Mouse (Mus musculus) urinary bladder, postnatal 36 days (tissue): ENCODE results near the gene Snx27.
A peak's percentile ranks its signal among the peaks of the same experiment; 100 is the strongest.

Experiments
- DNase-seq, 2 experiments: peaks; one replicate each; pipeline ENCODE4 v3.0.0; 2022; ENCODE audit warnings: low spot score in 2 of 2, mixed read lengths in 1 of 2

The Snx27 gene

DNA sequence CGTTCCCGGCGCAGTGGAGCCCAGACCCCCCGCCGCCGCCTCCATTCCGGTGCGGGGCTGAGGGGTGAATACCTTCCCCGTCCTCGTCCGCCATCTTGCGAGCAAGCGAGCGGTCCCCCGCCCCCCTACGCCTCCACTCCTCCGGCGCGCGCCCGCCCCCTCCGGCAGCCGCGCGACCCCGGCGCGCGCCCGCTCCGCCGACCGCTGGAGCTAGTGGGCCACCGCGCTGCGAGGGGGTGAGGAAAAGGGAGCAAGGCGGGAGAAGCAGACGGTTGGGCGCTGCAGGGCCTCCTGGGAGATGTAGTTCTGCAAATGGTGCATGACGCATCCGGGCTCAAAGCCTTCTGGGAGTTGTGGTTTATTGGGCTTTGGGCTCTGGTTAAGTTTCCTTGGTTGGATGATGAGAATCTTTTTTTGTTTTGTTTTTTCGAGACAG lies at the start of gene Snx27:
TSS of gene Snx27 (minus strand) at position 261 of the 436 bp plus-strand sequence.
- peak; percentile 84 to 88 for DNase-seq

- DNase-seq: no peak
Measured at GRCm38 (mm10) chr3:94629876-94630275, 47.4 kb upstream of the Snx27 start.

- no peak for DNase-seq
Measured at GRCm38 (mm10) chr3:94628712-94629111, 46.2 kb upstream of the Snx27 start.

DNA sequence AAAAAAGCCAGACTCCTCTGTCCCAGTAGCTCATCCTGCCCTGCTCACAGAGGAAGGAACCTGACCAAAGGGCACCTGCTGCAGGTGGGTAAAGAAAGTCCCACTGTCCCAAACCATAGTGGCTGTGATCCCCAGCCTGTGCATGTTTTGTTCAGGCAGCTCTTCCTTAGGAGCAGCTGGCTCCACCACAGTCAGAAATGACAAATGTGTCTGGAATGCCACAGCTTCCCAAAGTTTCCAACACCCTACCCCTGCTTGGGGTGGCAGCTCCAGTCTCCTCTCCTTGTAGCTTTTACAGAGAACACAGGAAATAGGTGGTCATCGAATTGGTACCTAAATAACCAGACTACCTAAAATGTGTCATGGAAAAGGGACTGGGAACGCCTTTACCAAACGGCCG lies 41.8 kb upstream of the Snx27 start:
- DNase-seq: no peak

GRCm38 (mm10) chr3:94622550-94622949 lies 40.0 kb upstream of the Snx27 start:
- DNase-seq: no peak

- DNase-seq: peak in 1 of 2 experiments; percentile 14
Measured at GRCm38 (mm10) chr3:94621740-94622507, 39.4 kb upstream of the Snx27 start.

GRCm38 (mm10) chr3:94616717-94617116 lies 34.2 kb upstream of the Snx27 start:
- peak in 1 of 2 experiments; percentile 7 for DNase-seq

DNA sequence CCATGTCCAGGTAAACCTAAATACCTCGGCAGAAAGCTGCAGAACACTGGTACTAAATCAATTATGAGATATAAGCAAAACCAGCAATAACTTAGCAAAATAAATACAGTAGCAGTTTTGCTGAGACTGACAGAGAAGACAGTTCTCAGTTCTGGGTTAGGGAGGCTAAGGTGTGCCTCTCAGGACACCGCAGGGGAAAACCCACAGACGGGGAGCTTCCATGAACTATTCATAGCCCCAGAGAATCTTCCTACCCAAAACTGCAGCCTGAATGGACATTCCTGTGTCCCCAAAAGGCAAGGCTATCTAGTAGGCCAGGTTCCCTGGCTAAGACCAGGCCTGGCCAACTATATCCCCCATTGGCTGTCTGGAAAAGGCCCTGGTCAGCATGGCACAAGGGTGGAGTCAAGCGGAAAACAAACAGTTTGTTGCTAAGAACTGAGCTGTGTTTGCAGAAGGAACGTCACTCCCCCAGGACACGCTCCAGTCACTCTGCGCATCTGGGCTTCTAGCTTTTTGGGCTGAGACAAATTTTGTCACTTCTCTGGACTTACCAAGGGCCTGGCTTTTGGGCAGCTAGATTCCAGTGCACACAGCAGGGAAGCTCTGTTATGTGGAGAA lies 30.9 kb upstream of the Snx27 start:
- peak in 1 of 2 experiments; percentile 9 for DNase-seq

GRCm38 (mm10) chr3:94612274-94612673 lies 29.8 kb upstream of the Snx27 start:
- DNase-seq: no peak

GRCm38 (mm10) chr3:94611834-94612233 lies 29.3 kb upstream of the Snx27 start:
- no peak for DNase-seq

- peak in 1 of 2 experiments; percentile 16 for DNase-seq
Measured at GRCm38 (mm10) chr3:94611343-94611742, 28.8 kb upstream of the Snx27 start.

GRCm38 (mm10) chr3:94610581-94610980 lies 28.1 kb upstream of the Snx27 start:
- no peak for DNase-seq

- no peak for DNase-seq
Measured at GRCm38 (mm10) chr3:94609621-94610020, 27.1 kb upstream of the Snx27 start.

- peak in 1 of 2 experiments; percentile 33 for DNase-seq
Measured at GRCm38 (mm10) chr3:94601959-94602358, 19.4 kb upstream of the Snx27 start.

- DNase-seq: no peak
Measured at GRCm38 (mm10) chr3:94597224-94597779, 14.8 kb upstream of the Snx27 start.

DNA sequence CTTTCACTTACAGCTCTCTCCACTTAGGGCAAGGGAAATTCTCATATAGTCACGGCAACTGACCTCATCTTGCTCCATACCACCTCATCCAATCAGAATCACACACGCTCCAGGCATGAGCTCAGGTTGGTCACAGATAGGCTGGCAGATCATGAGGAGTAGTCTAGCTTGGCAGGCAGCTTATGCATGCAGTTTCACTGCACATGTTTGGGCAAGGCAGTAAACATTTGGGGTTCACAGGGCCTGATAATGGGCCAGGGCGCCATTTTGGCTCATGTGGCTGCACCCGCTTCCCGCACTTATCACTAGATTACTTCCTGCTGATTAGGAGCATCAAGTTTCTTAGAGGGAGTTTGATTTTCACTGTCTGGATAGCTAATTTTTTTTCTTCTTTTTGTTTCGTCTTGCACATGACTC lies 13.4 kb upstream of the Snx27 start:
- no peak for DNase-seq

- DNase-seq: no peak
Measured at GRCm38 (mm10) chr3:94591066-94591465, 8.6 kb upstream of the Snx27 start.

DNA sequence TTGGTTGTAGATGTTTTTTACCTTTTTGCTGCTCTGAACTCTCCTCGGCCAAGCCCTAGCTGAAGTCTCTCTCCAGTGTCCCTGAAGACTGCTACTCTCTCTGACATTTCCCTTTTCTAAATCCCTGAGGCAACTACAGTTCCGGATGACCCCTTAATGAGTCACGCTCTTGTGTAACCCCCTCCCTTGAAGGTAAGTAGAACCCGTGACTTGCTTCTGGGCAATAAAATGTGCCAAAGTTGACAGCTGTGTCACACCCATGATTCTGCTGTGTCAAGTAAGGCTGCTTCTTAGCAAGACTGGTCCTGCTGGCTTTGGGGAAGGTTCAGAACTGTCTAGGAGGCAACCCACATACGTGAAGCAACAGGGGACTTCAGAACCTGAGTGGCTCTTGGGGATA lies 5.4 kb upstream of the Snx27 start:
- peak in 1 of 2 experiments; percentile 50 for DNase-seq

DNA sequence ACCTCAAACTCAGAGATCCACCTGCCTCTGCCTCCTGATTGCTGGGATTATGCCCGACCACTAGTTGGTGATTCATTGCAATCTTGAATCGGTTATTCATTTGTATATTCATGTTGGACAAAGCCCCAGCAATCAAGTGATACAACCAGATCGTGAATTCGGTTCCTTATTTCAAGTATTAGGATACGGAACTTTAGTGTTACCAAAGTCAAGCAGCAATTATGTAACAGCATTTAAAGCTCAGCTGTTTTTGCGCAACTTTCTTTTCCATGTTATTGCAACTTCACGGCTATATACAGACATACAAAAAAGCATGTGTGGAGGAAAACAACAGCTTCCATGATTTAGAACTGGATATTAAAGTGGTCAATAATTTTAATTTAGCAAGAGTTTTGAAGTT lies 428 bp upstream of the Snx27 start:
- no peak for DNase-seq

DNA sequence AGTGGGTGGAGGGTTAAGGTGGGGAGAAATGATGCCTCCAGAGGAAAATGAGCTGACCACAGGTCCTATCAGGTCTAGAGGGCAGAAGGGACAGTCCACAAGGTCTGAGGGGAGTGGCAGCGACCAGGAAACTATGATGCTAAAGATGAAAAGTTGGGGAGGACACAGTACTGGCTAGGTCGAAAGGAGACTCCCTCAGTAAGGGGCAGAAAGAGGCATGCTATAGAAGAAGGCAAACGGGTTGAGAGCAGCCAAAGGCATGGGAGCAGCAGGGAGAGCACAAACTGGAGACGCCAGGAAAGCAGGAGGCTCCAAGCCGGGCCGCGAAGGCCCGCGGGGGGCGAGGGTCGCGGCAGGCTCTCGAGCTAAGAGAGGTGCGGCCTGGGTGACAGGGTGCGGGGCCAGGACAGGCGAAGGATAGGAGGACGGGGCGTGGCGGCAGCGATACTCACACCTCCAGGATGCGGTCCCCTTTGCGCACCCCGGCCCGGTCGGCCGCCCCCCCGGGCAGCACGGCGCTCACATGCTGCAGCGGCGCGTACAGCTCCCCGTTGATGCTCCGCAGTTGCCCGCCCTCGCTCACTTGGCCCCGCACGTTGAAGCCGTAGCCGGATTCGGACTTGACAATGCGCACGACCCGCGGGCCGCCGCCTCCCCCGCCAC lies 592 bp downstream of the Snx27 start:
- DNase-seq: no peak

DNA sequence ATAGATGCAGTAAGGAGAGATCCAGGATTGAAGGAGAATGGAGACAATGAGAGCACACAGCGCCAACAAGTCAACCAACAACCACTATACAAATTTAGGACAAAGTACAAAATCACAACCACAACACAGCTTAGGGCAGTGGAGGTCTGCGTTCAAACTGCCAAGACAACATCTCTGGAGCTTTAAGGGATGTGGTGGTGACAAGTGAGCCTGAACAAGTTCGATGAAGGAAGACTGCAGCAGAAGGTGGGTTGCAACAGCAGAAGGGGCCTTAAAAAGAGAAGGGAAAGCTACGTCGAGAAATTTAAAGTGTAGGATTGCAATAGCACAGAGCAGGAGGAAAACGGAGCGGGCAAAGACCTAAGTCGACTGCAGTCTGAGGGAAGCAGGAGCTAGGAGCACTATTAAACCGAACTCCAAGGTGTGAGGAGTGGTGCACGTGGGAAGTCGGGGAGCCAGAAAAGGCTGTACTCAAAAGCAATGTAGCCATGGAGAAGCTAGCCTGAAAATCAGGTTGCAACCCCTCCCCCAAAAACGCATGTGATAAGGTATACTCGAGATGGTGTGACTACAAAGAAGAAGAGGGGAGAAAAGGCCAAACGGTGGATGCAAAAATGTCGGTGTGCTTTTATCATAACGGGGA lies 1.3 kb downstream of the Snx27 start:
- no peak for DNase-seq

DNA sequence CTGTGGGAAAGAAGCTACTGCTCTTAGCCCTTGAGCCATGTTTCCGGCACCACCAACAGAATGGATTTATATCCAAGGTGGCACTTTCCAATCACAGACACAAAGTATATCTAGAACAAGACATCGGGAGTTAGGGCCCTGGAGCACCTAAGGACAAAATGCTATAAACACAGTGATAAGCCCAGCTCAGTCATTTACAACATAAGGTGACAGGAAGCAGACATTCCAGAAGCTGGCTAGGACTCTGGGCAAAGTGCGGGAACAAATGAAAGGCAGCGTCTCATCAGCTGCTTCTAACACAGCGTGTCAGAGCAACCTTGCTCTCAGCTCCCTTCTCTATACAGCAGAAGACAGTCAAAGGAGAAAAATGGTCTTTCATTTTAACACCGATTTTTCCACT lies 8.0 kb downstream of the Snx27 start:
- no peak for DNase-seq
